Mouse (Mus musculus): ENCODE data around the gene Gdap1l1. TPM values are rescaled to one million over a fixed set of nuclear protein-coding genes. Genes with fewer than 3 reads are reported as not detected.

The Gdap1l1 gene
- polyA plus RNA-seq, 1 experiment from 2014 or later, result 0.30 TPM

Other genes starting within 250 kb of the Gdap1l1 start
- 0.48 and 1.8 TPM in 2 replicates for gene Tox2, start 235.4 kb upstream of the Gdap1l1 start, polyA plus RNA-seq (2016; fragmentation: Nextera tagmentation; extraction: Ambion mirVana)
- 0.59 and 0.71 TPM in 2 replicates for gene Jph2, start 40.5 kb upstream of the Gdap1l1 start, polyA plus RNA-seq (2016; fragmentation: Nextera tagmentation; extraction: Ambion mirVana)
- 84.9 and 89.2 TPM in 2 replicates for gene Oser1, start 13.8 kb upstream of the Gdap1l1 start, polyA plus RNA-seq (2016; fragmentation: Nextera tagmentation; extraction: Ambion mirVana)
- 7.7 and 10.0 TPM in 2 replicates for gene Fitm2, start 34.2 kb downstream of the Gdap1l1 start, polyA plus RNA-seq (2016; fragmentation: Nextera tagmentation; extraction: Ambion mirVana)
- gene R3hdml, start 53.8 kb downstream of the Gdap1l1 start, polyA plus RNA-seq (2016; fragmentation: Nextera tagmentation; extraction: Ambion mirVana), result not detected in 2 replicates
- 0.06 TPM in 1 of 2 replicates, not detected in the other for gene Hnf4a, start 68.3 kb downstream of the Gdap1l1 start, polyA plus RNA-seq (2016; fragmentation: Nextera tagmentation; extraction: Ambion mirVana)
- 29.5 and 37.4 TPM in 2 replicates for gene Ttpal, start 163.8 kb downstream of the Gdap1l1 start, polyA plus RNA-seq (2016; fragmentation: Nextera tagmentation; extraction: Ambion mirVana)
- gene Serinc3, start 206.7 kb downstream of the Gdap1l1 start, polyA plus RNA-seq (2016; fragmentation: Nextera tagmentation; extraction: Ambion mirVana), result 17.3 and 20.4 TPM in 2 replicates
- gene Pkig, start 219.9 kb downstream of the Gdap1l1 start, polyA plus RNA-seq (2016; fragmentation: Nextera tagmentation; extraction: Ambion mirVana), result 191 and 204 TPM in 2 replicates